Mouse (Mus musculus) embryonic facial prominence, embryonic 10.5 days (tissue): ENCODE results near the gene Mad2l2. TPM values are rescaled to one million over a fixed set of nuclear protein-coding genes. Genes with fewer than 3 reads are reported as not detected.
"Not testable (repeated sequence)": the region's sequence is repeated elsewhere in the genome, so short reads cannot be mapped to it uniquely, and the experiment has no call there.

Source experiments
- DNase-seq: peaks from one replicate; pipeline ENCODE4 v3.0.0-alpha.2; 2017; ENCODE audit warnings: low spot score
- H3K27ac ChIP-seq: fragments of 300-500 bp; sonication (generic); replicated peaks from 2 replicates; pipeline ENCODE4 v1.5.1; 2016; ENCODE audit warnings: mild to moderate bottlenecking
- H3K27me3 ChIP-seq: fragments of 300-500 bp; sonication (generic); replicated peaks from 2 replicates; pipeline ENCODE4 v1.6.1; 2016; ENCODE audit warnings: low read depth, mild to moderate bottlenecking; ENCODE audit not compliant: poor library complexity, severe bottlenecking
- H3K36me3 ChIP-seq: fragments of 300-500 bp; sonication (generic); replicated peaks from 2 replicates; pipeline ENCODE4 v1.6.1; 2016; ENCODE audit warnings: mild to moderate bottlenecking, moderate library complexity
- H3K4me1 ChIP-seq: fragments of 300-500 bp; sonication (generic); 2 replicates; pipeline ENCODE4 v1.6.1; 2016
- H3K4me3 ChIP-seq: fragments of 300-500 bp; sonication (generic); 2 replicates; pipeline ENCODE4 v1.5.1; 2016; ENCODE audit warnings: mild to moderate bottlenecking, moderate library complexity
- H3K9me3 ChIP-seq: fragments of 300-500 bp; sonication (generic); 2 replicates; pipeline ENCODE4 v1.6.1; 2016; ENCODE audit warnings: mild to moderate bottlenecking
- WGBS: fragments of 180-500 bp; shearing (Covaris S2); methylation state at CpG from one replicate; pipeline ENCODE4 v1.1.7; 2016; 5-methylcytosine and 5-hydroxymethylcytosine counted together
- polyA plus RNA-seq: library from polyadenylated mRNA; unstranded; fragments of >200 nt; fragmentation: Nextera tagmentation; extraction: Ambion mirVana; gene quantifications from 2 replicates; pipeline ENCODE4 v1.2.1, GENCODE M21; 2016

The Mad2l2 gene
- polyA plus RNA-seq, 1 experiment from 2014 or later: 67.3 TPM

GRCm38 (mm10) chr4:148169586-148169985 is 39.4 kb downstream of the Mad2l2 start:
- Histone ChIP-seq H3K4me3 (no peak overlapping the region), H3K9me3 (no peaks in the 10 kb centered on the region), H3K27ac (no peak overlapping the region), H3K27me3 (peaks cover 96% of the 10 kb centered on the region), H3K36me3 (no peaks in the 10 kb centered on the region), H3K4me1 (peaks cover 32% of the 10 kb centered on the region)
- WGBS: 19% methylated on average over 15 of the region's 15 CpGs
- DNase-seq: no peak

- Histone ChIP-seq H3K9me3 (no peaks in the 10 kb centered on the region), H3K36me3 (no peaks in the 10 kb centered on the region), H3K27me3 (peaks cover 96% of the 10 kb centered on the region), H3K27ac (no peak overlapping the region), H3K4me3 (no peak overlapping the region), H3K4me1 (peaks cover 24% of the 10 kb centered on the region)
- 3% methylated on average over 2 of the region's 2 CpGs for WGBS
- DNase-seq: peak; percentile 66
Measured at GRCm38 (mm10) chr4:148170842-148171241, 40.7 kb downstream of the Mad2l2 start.

GRCm38 (mm10) chr4:148171261-148171660 is 41.1 kb downstream of the Mad2l2 start:
- DNase-seq: no peak
- Histone ChIP-seq H3K9me3 (no peaks in the 10 kb centered on the region), H3K4me3 (no peak overlapping the region), H3K36me3 (no peaks in the 10 kb centered on the region), H3K27me3 (peaks cover 96% of the 10 kb centered on the region), H3K27ac (no peak overlapping the region), H3K4me1 (peaks cover 20% of the 10 kb centered on the region)
- 24% methylated on average over 3 of the region's 3 CpGs for WGBS

- H3K27ac ChIP-seq: no peak overlapping the region
- peaks cover 97% of the 10 kb centered on the region for H3K27me3 ChIP-seq
- peak; percentile 42 for DNase-seq
Measured at GRCm38 (mm10) chr4:148173811-148174494, 43.8 kb downstream of the Mad2l2 start.

GRCm38 (mm10) chr4:148174495-148174862 is 44.3 kb downstream of the Mad2l2 start:
- Histone ChIP-seq H3K9me3 (no peaks in the 10 kb centered on the region), H3K36me3 (no peaks in the 10 kb centered on the region), H3K4me1 (peaks cover 11% of the 10 kb centered on the region), H3K27ac (no peak overlapping the region), H3K4me3 (no peak overlapping the region), H3K27me3 (peaks cover 93% of the 10 kb centered on the region)
- WGBS: 8% methylated on average over 12 of the region's 12 CpGs
- DNase-seq: no peak

More at GRCm38 (mm10) chr4:148173811-148174494, 43.8 kb downstream of the Mad2l2 start:
- Histone ChIP-seq H3K36me3 (no peaks in the 10 kb centered on the region), H3K4me3 (peak overlapping the region; percentile 41), H3K9me3 (no peaks in the 10 kb centered on the region), H3K4me1 (peaks cover 12% of the 10 kb centered on the region)
- under 1% methylated on average over 30 of the region's 30 CpGs for WGBS

- H3K27ac ChIP-seq, H3K4me3 ChIP-seq, DNase-seq, H3K4me1 ChIP-seq, H3K9me3 ChIP-seq, H3K36me3 ChIP-seq: not testable (repeated sequence)
- WGBS: 68% methylated on average over 6 of the region's 6 CpGs
- H3K27me3 ChIP-seq: peaks cover 73% of the 10 kb centered on the region
Measured at GRCm38 (mm10) chr4:148176603-148177002, 46.4 kb downstream of the Mad2l2 start.

GRCm38 (mm10) chr4:148177716-148178115 is 47.5 kb downstream of the Mad2l2 start:
- no peaks in the 10 kb centered on the region for H3K9me3 ChIP-seq
- no peak overlapping the region for H3K4me3 ChIP-seq
- H3K36me3 ChIP-seq: no peaks in the 10 kb centered on the region
- H3K27ac ChIP-seq: no peak overlapping the region
- no peak for DNase-seq
- peaks cover 12% of the 10 kb centered on the region for H3K4me1 ChIP-seq
- peaks cover 71% of the 10 kb centered on the region for H3K27me3 ChIP-seq

GRCm38 (mm10) chr4:148181483-148181882 is 51.3 kb downstream of the Mad2l2 start:
- Histone ChIP-seq H3K4me1 (peaks cover 20% of the 10 kb centered on the region), H3K9me3 (no peaks in the 10 kb centered on the region), H3K27me3 (peaks cover 44% of the 10 kb centered on the region), H3K27ac (no peak overlapping the region), H3K4me3 (no peak overlapping the region), H3K36me3 (no peaks in the 10 kb centered on the region)
- DNase-seq: no peak
- 90% methylated on average over 12 of the region's 12 CpGs for WGBS

- H3K4me1 ChIP-seq: peaks cover 20% of the 10 kb centered on the region
- H3K27me3 ChIP-seq: peaks cover 39% of the 10 kb centered on the region
- H3K4me3 ChIP-seq: no peak overlapping the region
- 41% methylated on average over 8 of the region's 8 CpGs for WGBS
- no peaks in the 10 kb centered on the region for H3K9me3 ChIP-seq
- H3K27ac ChIP-seq: no peak overlapping the region
- H3K36me3 ChIP-seq: no peaks in the 10 kb centered on the region
- DNase-seq: no peak
Measured at GRCm38 (mm10) chr4:148182363-148182762, 52.2 kb downstream of the Mad2l2 start.

- Histone ChIP-seq H3K36me3 (no peaks in the 10 kb centered on the region), H3K27me3 (peaks cover 22% of the 10 kb centered on the region), H3K9me3 (no peaks in the 10 kb centered on the region), H3K4me1 (peaks cover 20% of the 10 kb centered on the region), H3K27ac (no peak overlapping the region), H3K4me3 (no peak overlapping the region)
- 35% methylated on average over 9 of the region's 9 CpGs for WGBS
- DNase-seq: peak; percentile 57
Measured at GRCm38 (mm10) chr4:148184564-148184963, 54.4 kb downstream of the Mad2l2 start.

GRCm38 (mm10) chr4:148185819-148186218 is 55.6 kb downstream of the Mad2l2 start:
- no peak overlapping the region for H3K4me3 ChIP-seq
- no peak for DNase-seq
- no peak overlapping the region for H3K27ac ChIP-seq
- 66% methylated on average over 4 of the region's 4 CpGs for WGBS
- no peaks in the 10 kb centered on the region for H3K36me3 ChIP-seq
- H3K4me1 ChIP-seq: peaks cover 20% of the 10 kb centered on the region
- no peaks in the 10 kb centered on the region for H3K9me3 ChIP-seq
- H3K27me3 ChIP-seq: peaks cover 22% of the 10 kb centered on the region

- not testable (repeated sequence) for H3K9me3 ChIP-seq, DNase-seq, H3K36me3 ChIP-seq, H3K27ac ChIP-seq, H3K4me3 ChIP-seq
- H3K27me3 ChIP-seq: peaks cover 15% of the 10 kb centered on the region; the same call in 1 of the 2 replicates
- H3K4me1 ChIP-seq: peaks cover 19% of the 10 kb centered on the region
- 87% methylated on average over 1 of the region's 1 CpGs for WGBS
Measured at GRCm38 (mm10) chr4:148188767-148189166, 58.6 kb downstream of the Mad2l2 start.

- no peaks in the 10 kb centered on the region for H3K9me3 ChIP-seq
- no peaks in the 10 kb centered on the region for H3K36me3 ChIP-seq
- peaks cover 4% of the 10 kb centered on the region for H3K4me1 ChIP-seq
- WGBS: 36% methylated on average over 11 of the region's 11 CpGs
- H3K27me3 ChIP-seq: peaks cover 16% of the 10 kb centered on the region; the same call in 1 of the 2 replicates
- no peak overlapping the region for H3K27ac ChIP-seq
- no peak overlapping the region; the same call in 1 of the 2 replicates for H3K4me3 ChIP-seq
- DNase-seq: no peak
Measured at GRCm38 (mm10) chr4:148192707-148193245, 62.6 kb downstream of the Mad2l2 start.
